Mouse (Mus musculus) layer of hippocampus, adult 6 months (tissue): Measurements from ENCODE around the gene Esf1. TPM values are rescaled to one million over a fixed set of nuclear protein-coding genes. Genes with fewer than 3 reads are reported as not detected.

ENCODE experiments used
- long read RNA-seq, 2 experiments: library from polyadenylated mRNA; unstranded; transcript quantifications; one replicate each; pipeline ENCODE4 v2.0.0; 2019 to 2020
- polyA plus RNA-seq: library from polyadenylated mRNA; unstranded; fragments of <200 nt; fragmentation: Nextera tagmentation; gene quantifications from 2 replicates; pipeline ENCODE4 v1.2.3, GENCODE M21; 2021

The Esf1 gene
- polyA plus RNA-seq: 10.2 and 10.6 TPM in 2 replicates
- long read RNA-seq, experiment 1, partial matches to known transcripts: 45 of 48 reads
- long read RNA-seq, experiment 1, other reads (novel, unspliced or antisense): 3 of 48 reads
- long read RNA-seq, experiment 2, partial matches to known transcripts: 38 of 45 reads
- long read RNA-seq, experiment 2, other reads (novel, unspliced or antisense): 4 of 45 reads

DNA sequence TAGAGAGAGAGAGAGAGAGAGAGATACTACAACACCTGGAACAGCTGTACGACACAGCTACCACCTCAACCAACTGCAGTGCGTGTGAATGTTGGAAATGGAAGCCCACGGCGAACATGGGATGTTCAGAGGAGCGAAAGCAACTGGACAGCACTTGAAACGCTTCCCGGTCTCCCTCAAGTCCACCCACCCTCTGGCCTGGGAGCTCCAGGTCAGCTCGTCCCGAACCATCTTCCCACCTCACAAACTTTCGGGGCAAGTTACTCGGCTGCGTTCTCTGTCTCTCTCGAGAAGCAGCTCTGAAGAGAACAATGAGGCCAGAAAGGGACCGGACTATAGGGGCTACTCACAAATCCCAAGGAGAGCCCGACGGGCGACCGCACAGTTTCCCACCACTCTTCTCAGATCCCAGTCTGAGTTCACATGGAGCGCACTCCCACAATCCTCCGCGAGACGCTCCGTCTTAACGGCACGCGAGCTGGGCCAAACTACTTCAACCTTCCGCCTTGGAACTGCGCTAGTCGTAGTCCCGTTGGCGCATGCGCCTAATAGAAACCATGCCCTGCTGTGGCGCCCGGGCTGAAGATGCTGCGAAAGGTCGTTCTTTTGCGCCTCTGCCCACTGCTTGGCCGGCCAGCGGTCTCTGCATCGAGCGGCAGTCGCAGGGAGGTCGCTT, at the start of gene Esf1, which contains the start of gene Ndufaf5:
Gene Esf1 (minus strand): TSS at position 438 of the 676 bp plus-strand sequence.
Gene Ndufaf5 (plus strand): TSS at position 523 of the 676 bp plus-strand sequence.

DNA sequence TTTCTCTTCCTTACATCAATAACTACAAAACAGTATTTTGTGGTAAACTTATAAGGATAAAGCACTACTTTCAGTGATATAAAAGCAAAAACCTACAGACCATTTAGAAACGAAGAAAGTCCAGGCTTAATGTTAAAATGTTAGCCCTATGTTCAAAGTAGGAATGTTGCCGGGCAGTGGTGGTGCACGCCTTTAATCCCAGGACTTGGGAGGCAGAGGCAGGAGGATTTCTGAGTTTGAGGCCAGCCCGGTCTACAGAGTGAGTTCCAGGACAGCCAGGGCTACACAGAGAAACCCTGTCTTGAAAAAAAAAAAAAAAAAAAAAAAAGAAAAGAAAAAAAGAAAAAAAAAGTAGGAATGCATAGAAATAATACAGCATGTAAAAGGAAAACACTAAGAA, 18.6 kb downstream of the Esf1 start, which contains the start of gene Gm17374:
Gene Gm17374 (plus strand): TSS at position 301 of the 400 bp plus-strand sequence.

Other genes with a start within 250 kb of the Esf1 start
- 30.5 and 32.5 TPM in 2 replicates for gene Tasp1, start 103.8 kb downstream of the Esf1 start, polyA plus RNA-seq
- gene Gm17374, start 18.5 kb downstream of the Esf1 start, polyA plus RNA-seq: not detected in 2 replicates
- 54.2 and 57.6 TPM in 2 replicates for gene Ndufaf5, start 85 bp upstream of the Esf1 start, polyA plus RNA-seq
- gene Sel1l2, start 219.1 kb upstream of the Esf1 start, polyA plus RNA-seq: not detected in 2 replicates
- gene Macrod2, start 224.7 kb upstream of the Esf1 start, polyA plus RNA-seq: 17.3 and 19.8 TPM in 2 replicates